Mouse (Mus musculus) urinary bladder, postnatal 10 days (tissue): Measurements from ENCODE around the gene Serf2.
"Not testable (repeated sequence)": the region's sequence is repeated elsewhere in the genome, so short reads cannot be mapped to it uniquely, and the experiment has no call there.

Experiments used
- DNase-seq: peaks from one replicate; pipeline ENCODE4 v3.0.0; 2022; ENCODE audit warnings: low spot score

The Serf2 gene

DNA sequence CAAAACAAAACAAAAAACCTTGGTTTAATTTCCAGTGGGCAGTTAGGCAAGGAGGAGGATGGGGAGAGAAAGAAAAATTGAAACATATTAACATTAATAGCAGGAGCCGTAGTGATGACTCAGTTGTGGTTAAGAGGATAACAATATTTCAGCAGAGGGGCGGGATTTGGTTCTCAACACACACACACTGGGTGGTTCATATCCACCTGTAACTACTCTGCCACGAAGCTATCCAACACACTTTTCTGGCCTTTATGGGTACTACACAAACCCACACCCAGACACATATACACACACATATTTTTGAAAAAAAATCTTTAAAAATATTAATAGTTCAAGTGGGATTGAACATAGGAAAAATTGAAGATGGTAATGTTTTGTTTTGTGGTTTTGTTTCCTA, 2.0 kb upstream of the Serf2 start:
- no peak for DNase-seq

DNA sequence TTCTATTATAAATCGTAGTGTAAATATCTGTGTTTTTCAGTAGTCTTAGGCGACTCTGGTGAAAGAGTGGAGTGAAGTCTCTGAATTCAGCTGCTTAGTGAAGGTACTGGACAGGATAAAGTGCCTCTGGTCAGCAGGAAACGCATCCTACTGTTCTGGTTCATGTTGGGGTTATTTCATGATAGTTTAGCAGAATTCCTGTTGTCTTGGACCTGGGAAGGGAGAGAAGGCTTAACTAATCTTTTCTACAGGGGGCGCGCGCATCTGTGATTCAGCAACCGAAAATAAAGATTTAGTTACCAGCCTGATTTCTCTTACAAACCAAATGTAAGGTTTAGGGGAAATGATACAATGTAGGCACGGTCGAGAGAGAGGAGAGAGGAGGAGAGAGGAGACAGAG, 859 bp upstream of the Serf2 start:
- no peak for DNase-seq

DNA sequence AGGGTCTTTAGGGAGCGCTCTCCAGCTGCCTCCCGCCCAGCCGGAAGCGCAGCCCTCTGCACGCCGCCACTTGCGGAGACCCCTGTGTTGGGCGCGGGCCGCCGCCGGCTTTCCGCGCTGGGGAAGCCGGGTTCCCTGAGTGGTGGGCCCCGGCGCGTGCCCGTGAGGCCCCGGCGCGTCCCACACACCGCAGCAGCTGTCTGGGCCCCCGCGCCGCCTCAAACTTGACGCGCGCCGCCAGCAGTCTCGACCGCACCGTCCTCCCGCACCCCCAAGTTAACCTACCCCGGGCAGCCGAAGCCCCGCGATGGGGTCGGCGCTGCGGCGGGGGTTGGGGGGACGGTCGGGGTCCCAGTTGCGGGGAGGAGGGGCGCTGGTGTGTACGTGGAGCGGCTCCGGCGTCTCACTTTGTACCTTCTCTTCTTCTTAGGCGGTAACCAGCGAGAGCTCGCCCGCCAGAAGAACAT, 583 bp downstream of the Serf2 start:
- no peak for DNase-seq

DNA sequence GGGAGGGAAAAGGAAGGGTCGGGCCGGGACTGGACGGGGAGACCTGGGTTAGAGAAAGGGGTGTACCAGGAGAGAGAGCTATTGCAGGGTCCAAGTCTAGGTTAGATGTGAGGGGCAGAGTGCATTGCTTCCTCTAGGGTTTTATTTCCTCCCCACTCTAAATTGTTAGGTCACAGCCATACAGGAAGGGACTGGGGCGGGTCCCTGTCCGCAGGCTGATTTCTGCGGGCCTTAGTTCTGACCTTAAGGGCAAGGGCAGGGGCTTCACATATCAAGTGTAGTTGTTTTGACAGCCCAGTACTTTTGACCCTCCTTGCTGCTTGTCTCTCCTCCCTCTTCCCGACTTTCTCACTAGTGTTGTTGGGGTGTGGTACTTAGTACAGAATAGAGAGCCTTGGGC, 1.1 kb downstream of the Serf2 start:
- no peak for DNase-seq

DNA sequence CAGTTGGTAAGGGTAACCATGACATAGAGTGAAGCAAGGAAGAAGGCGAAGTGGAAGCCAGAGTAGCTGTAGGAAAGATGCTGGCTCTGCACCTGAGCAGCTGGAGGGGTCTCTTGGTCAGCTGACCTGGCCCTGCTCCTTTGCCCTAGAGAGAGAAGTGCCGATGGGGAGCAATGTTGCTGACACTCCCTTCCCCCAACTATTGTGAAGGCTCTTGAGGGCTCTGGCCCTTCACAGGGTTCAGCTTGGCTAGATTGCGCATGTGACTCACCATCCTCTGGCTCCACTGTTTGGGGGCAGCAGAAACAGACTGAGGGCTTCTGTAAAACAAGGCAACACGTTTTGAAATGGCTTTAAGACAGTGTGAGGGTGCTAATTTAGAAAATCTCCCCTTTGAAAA, 3.4 kb downstream of the Serf2 start:
- no peak for DNase-seq

DNA sequence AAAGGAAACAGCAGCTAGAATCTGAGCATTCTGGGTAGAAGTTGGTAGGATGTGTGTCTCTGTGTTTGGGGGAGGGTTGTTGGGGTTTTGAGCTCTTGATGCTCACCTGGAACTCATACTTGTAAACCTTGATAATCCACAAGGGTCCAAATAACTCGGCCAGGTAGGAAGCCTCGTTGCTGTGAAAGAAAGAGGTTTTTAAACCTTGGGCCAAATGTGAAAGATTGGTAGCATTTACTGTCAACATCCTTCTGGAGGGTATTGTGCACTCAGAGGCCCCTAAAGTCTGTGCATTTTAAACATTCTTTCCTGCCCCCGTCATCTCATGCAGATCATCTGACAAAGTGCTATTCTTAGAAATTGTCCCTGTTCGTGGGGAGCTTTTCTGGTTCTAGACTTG, 4.0 kb downstream of the Serf2 start, which contains the start of gene Hypk:
TSS of gene Hypk (plus strand) at position 301 of the 400 bp plus-strand sequence.
- no peak for DNase-seq

DNA sequence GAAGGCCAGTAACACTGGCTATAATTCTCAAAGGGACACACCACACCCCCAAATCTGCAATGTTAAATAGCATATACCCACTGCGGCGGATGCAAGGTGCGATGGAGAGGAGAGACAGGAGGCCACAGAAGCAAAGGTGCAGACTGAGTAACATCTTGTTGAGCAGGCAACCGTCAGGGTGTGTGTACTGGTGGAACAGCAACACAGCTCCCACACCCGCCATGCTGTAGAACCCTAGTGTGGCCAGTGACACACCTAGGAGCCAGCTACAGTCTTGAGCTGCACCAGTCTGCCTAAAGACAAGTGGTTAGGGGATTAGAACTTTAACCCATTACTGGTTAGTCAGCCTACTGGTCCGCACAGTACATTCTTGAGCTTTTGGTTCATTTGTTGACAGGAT, 4.9 kb downstream of the Serf2 start:
- DNase-seq, result no peak

DNA sequence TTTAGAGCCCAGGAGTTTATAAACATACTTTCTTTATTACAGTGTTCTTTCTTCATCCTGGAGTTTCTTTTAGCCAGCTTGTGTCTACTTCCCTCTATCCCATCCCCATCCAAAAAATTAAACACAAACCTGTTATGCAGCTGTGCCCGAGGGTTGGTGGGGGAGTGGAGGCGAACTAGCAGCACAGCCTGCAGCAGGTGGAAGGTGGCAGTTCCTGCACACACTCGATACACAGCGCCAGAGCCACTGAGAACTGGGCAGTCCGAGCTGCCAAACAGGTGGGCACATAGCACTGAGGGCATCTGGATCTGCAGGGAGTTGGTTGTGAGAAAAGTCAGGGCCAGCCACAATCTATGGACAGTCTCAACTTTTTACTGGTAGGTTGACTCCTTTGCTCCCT, 6.5 kb downstream of the Serf2 start:
- DNase-seq, result no peak

DNA sequence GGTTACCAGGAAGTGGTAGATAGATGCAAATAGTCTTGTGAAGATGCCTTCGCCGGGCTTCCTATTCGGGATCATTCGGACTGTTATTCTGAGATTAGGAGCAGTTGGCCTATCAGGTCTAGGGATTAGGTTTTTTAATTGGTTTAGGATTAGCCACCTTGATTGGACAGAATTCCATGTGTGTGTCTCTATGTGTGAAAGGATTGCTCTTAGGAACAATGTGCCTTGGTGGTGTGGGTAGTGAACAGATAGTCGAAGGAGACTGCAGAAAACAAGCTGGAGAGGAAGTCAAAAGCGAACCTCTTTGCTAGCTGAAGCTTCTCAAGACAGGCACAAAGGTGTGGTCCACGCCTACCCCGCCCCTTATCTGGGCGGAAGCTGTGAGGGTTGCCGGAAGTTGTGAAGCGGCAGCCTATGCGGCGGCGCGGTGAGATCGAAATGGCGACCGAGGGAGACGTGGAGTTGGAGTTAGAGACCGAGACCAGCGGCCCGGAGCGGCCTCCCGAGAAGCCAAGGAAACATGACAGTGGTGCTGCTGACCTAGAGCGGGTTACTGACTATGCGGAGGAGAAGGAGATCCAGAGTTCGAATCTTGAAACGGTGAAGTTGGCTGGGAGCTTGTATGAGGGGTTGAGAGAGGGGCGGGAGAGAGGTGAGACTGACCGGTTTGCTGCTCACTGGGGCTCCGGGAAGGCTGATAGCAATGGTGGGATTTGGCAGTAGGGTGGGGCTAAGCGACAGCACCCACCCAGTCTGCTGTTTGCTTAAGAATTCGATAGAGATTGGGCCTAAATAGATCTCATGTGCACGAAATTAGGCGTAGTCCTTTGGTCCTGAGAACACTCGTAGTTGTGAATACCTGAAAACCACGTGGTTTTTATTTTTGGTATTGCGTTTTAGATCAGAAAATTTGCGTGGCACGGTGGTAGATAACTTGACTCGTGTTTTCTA, 8.0 kb downstream of the Serf2 start, which contains the start of gene Serinc4:
TSS of gene Serinc4 (minus strand) at position 90 of the 951 bp plus-strand sequence.
- DNase-seq, result peak; percentile 35

DNA sequence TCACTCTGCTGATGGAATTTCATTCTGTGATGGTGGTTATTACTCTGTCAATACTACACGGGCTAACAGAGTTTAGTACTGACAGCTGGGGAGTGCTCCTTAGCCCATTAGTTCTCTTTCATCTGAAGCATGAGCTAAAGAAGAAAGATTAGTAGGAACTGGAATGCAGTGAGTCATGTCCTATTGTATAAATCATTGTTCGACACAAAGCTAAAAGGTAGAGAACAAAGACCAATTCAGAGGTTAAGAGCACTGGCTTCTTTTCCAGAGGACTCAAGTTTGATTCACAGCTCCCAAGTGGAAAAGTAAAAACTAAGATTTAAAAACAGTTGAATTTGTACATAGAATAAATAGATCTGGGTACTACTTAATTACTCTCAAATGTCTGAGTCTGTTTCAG, 11.1 kb downstream of the Serf2 start:
- no peak for DNase-seq

DNA sequence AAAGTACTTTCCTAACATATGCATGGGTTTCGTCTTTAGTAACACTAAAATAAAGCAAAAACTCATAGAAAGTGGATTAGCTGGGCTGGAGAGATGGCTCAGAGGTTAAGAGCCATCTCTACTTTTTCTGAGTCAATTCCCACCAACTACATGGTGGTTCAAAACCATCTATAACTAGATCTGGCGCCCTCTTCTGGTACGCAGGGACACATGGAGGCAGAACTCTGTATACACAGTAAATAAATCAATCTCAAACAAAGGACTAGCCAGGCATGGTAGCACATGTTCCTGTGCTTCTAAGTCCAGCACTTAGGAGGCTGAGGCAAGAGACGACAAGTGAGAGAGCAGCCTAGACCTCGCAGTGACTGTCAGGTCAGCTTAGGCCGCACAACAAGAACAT, 20.0 kb downstream of the Serf2 start:
- DNase-seq, result not testable (repeated sequence)

DNA sequence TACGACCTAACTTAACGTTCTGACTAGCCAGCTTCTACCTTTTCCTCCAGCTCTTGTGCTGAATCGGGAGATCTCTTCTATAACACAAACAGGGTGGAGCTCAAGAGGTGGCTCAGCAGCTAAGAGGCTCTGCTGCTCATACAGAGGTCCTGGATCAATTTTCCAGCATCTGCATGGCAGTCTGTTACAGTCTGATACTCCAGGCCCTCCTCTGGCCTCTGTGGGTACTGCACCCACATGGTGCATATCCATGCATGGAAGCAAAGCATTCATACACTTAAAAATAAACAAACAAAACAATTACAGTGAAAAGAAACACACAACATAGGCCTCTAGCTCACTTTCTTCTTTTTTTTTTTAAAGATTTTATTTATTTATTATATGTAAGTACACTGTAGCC, 23.8 kb downstream of the Serf2 start:
- not testable (repeated sequence) for DNase-seq

DNA sequence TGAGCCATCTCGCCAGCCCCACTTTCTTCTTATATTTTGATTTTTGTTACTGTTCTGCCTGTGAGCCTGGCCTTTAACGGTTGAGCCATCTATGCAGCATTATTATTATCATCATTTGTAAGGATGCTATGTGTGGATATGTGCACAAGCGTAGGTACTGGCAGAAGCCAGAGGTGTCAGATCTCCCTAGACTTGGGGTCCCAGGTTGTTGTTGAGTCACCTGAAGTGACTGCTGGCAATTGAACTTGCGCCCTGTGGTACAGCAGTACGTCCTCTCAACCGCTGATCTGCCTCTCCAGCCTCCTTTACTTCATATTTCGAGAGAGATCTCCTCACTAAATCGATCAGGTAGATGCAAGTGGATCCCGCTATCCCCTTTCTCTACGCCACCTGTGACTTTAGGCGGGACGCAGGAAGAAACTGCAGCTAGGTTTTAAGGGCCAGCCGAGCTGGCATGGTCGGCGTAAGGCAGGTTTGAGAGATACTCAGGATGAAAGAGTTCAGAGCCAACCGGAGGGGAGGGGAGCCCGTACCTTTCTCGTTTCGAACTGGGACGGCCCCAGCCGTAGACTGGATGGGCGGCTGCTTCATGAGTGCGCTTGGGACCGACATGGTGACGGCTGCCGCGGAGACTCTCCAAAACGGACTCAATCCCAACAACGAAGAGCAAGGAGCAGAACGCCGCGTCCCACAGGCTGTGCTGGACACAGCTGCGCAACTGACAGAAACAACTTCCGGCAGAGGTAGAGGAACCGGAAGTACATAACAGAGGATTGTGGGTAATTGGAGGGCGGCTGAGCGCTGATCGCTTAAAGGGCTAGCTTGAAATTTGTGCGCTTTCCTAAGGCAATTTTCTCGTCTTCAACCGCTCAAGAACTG, 24.5 kb downstream of the Serf2 start, which contains the start of gene Mfap1b:
TSS of gene Mfap1b (minus strand) at position 767 of the 879 bp plus-strand sequence.
- DNase-seq, result peak; percentile 26

DNA sequence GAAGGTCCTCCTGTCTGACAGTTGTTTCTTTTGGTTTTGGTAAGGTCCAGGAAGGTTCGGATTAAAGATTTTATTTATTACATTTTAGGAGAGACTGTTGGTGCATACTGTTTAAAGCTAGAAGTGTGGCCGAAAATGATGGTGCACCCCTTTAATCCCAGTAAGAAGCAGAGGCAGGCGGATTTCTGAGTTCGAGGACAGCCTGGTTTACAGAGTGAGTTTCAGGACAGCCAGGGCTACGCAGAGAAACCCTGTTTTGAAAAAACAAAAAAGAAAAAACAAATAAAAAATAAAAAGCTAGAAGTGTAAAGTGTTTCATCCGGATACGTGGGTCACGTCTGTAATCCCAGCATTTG, 25.2 kb downstream of the Serf2 start:
- DNase-seq, result no peak

DNA sequence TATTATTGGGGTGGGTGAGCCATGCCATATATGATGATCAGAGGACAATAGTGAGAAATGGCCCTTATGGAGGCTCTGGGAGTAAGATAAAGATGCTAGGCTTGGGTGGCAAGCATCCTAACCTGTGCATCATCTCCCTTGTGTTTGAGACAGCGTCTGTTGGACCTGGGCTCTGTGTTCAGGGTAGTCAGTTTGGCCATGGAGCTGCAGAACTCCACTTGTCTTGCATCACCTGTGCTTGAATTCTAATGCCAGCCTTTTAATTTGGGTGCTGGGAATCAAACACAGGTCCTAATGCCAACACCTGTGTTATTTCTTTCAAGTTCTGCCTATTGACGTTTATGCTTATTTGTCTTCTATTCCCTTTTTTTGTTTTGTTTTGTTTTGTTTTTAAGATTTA, 26.3 kb downstream of the Serf2 start:
- not testable (repeated sequence) for DNase-seq

DNA sequence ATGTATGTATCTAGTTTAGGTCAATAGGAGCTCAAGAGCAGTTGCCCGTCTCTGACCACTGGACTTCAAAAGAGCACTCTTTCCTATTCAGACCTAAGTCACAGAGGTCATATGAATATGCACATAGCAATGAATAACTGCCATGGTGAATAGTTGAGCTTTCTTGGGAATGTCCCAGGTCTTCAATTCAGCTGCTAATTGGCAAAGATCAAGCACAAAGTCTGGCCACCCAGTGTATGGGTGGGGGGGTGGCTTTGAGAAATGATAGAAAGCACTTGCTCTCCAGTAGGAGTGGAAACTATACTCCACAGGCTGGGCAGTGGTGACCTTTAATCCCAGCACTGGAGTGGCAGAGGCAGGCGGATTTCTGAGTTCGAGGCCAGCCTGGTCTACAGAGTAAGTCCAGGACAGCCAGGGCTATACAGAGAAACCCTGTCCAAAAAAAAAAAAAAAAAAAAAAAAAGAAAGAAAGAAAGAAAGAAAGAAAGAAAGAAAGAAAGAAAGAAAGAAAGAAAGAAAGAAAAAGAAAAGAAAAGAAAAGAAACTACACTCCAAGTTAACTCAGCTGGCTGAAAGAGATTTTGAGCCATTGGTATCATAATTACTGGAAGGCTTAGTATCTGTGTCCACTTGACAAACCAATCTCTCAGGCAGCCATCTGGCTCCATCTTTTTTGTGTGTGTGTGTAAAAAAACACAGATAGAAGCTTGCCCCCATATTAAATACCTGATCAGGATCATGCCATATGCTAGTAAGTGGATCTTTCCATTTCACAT, 28.7 kb downstream of the Serf2 start:
- no peak for DNase-seq

DNA sequence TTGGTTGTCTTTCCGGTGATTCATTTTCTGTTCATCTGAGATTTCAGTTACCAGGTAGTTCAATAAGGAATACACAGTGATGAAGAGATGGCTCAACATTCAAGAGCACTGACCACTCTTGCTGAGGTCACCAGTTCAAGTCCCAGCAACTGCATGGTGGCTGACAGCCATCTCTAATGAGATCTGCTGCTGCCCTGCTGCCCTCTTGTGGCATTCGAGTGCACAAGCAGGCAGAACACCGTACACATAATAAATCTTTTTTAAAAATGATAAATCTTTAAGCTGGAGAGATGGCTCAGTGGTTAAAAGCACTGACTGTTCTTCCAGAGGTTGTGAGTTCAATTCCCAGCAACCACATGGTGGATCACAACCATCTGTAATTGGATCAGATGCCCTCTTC, 31.5 kb downstream of the Serf2 start:
- DNase-seq, result no peak

DNA sequence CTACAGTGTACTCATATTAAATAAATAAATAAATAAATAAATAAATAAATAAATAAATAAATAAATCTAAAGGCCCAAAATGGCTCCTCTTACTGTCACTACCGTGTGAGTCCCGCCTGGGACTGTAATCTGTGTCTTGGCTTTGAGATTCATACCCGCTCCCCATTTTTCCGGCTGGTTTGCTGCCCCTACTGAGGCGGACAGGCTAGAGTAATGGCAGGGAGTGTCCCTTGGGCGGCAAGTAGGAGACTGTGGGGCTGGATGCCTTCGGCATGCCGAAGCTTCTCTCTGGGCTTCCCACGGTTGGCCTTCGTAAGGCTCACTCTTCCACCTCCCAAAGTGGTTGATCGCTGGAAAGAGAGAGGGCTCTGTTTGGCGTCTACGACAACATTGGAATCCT, 31.9 kb downstream of the Serf2 start:
- DNase-seq, result not testable (repeated sequence)

DNA sequence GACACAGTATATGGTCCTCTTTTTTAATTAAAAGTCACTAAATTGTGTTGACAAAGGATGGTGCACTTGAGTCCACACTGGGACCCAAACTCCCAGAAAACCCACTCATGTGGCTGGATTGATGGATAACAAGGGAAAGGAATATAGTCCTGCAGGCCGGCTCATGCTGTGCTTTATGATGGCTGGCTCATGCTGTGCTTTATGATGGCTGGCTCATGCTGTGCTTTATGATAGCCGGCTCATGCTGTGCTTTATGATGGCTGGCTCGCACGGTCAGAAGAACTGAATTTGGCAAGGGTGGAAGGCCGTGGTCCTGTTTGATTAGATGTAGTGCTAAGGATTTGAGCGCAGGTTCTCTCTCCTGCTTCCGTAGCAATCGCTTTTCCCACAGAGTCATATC, 34.6 kb downstream of the Serf2 start:
- no peak for DNase-seq

DNA sequence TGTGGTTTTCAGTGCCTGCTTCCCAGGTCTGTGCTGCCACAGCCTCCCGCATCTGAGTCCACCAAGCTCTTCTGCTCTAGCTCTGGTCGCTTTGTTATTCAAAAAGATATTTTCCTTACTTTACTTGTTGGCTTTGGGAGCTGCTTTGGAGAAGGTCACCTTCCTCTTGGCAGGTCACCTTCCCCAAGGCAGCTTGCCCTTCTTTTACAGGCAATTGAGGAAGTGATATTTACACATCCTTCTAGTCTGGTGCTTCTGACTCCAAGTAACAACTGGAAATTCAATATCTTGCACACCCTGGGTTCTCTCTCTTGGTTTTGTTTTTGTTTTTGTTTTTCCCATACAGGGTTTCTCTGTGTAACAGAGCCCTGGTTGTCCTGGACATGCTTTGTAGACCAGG, 35.4 kb downstream of the Serf2 start:
- not testable (repeated sequence) for DNase-seq

DNA sequence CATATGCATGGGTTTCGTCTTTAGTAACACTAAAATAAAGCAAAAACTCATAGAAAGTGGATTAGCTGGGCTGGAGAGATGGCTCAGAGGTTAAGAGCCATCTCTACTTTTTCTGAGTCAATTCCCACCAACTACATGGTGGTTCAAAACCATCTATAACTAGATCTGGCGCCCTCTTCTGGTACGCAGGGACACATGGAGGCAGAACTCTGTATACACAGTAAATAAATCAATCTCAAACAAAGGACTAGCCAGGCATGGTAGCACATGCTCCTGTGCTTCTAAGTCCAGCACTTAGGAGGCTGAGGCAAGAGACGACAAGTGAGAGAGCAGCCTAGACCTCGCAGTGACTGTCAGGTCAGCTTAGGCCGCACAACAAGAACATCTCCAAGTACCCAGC, 52.6 kb downstream of the Serf2 start:
- DNase-seq, result not testable (repeated sequence)
